Mouse (Mus musculus) adrenal gland, postnatal 36 days (tissue): ENCODE measurements around the gene Abcg8. TPM values are rescaled to one million over a fixed set of nuclear protein-coding genes. Genes with fewer than 3 reads are reported as not detected.

Source experiments
- total RNA-seq, 2 experiments: library from RNA; stranded (reverse); gene quantifications; 2 replicates each; pipeline ENCODE4 v1.2.3; 2021

The Abcg8 gene
- total RNA-seq, 2 experiments from 2014 or later, result not detected

Other genes with a start within 250 kb of the Abcg8 start
- 10 to 100 TPM; 15.6 to 20.3 TPM for gene Thada, start 210.1 kb upstream of the Abcg8 start, total RNA-seq
- gene Plekhh2, start 164.4 kb upstream of the Abcg8 start, total RNA-seq, result 1 to 10 TPM; 4.6 to 5.2 TPM
- 10 to 100 TPM; 23.9 to 43.4 TPM for gene Dync2li1, start 49.8 kb upstream of the Abcg8 start, total RNA-seq
- not detected for gene Abcg5, start 6.7 kb downstream of the Abcg8 start, total RNA-seq
- 10 to 100 TPM; 73.2 to 82.1 TPM for gene Lrpprc, start 114.5 kb downstream of the Abcg8 start, total RNA-seq